Mouse (Mus musculus) stomach, embryonic 16.5 days (tissue): ENCODE measurements around the gene Gsta1. TPM values are rescaled to one million over a fixed set of nuclear protein-coding genes. Genes with fewer than 3 reads are reported as not detected.
A peak's percentile ranks its signal among the peaks of the same experiment; 100 is the strongest.
"Not testable (repeated sequence)": the region's sequence is repeated elsewhere in the genome, so short reads cannot be mapped to it uniquely, and the experiment has no call there.

Source experiments
- ATAC-seq: fragments of 200-750 bp; cut with Nextera tagmentation; 2 replicates; pipeline ENCODE4 v1.8.0; 2017; ENCODE audit warnings: moderate number of reproducible peaks, moderate TSS enrichment; ENCODE audit not compliant: insufficient read depth, low FRiP score
- H3K27ac ChIP-seq: fragments of 300-500 bp; sonication (generic); 2 replicates; pipeline ENCODE4 v1.5.1; 2014; ENCODE audit warnings: low read length
- H3K27me3 ChIP-seq: fragments of 300-500 bp; sonication (generic); 2 replicates; pipeline ENCODE4 v1.6.1; 2014; ENCODE audit warnings: low read length, control low read depth, mixed read lengths; ENCODE audit not compliant: control insufficient read depth, insufficient read depth
- H3K36me3 ChIP-seq: fragments of 300-500 bp; sonication (generic); 2 replicates; pipeline ENCODE4 v1.6.1; 2014; ENCODE audit warnings: low read length; ENCODE audit not compliant: control insufficient read depth, insufficient read depth
- H3K4me1 ChIP-seq: fragments of 300-500 bp; sonication (generic); 2 replicates; pipeline ENCODE4 v1.6.1; 2014; ENCODE audit warnings: low read length, control low read depth, mixed read lengths; ENCODE audit not compliant: control insufficient read depth, insufficient read depth
- H3K4me2 ChIP-seq: fragments of 300-500 bp; sonication (generic); 2 replicates; pipeline ENCODE4 v1.6.1; 2014; ENCODE audit warnings: low read depth, low read length, mixed read lengths
- H3K4me3 ChIP-seq: fragments of 300-500 bp; sonication (generic); replicated peaks from 2 replicates; pipeline ENCODE4 v1.5.1; 2014; ENCODE audit warnings: mild to moderate bottlenecking, low read length
- H3K9ac ChIP-seq: fragments of 300-500 bp; sonication (generic); 2 replicates; pipeline ENCODE4 v1.6.1; 2014; ENCODE audit warnings: low read length
- H3K9me3 ChIP-seq: fragments of 300-500 bp; sonication (generic); replicated peaks from 2 replicates; pipeline ENCODE4 v1.6.1; 2016; ENCODE audit warnings: low read length, control low read depth; ENCODE audit not compliant: control insufficient read depth
- WGBS: fragments of 180-500 bp; shearing (Covaris S2); extraction: QIAGEN DNeasy Blood & Tissue Kit; methylation state at CpG from one replicate; pipeline ENCODE4 v1.1.7; 2014; 5-methylcytosine and 5-hydroxymethylcytosine counted together
- polyA plus RNA-seq: library from polyadenylated mRNA; unstranded; fragments of >200 nt; fragmentation: Nextera tagmentation; extraction: Ambion mirVana; gene quantifications from 2 replicates; pipeline ENCODE4 v1.2.1, GENCODE M21; 2015

Gene Gsta1
- 109 and 152 TPM in 2 replicates for polyA plus RNA-seq

DNA sequence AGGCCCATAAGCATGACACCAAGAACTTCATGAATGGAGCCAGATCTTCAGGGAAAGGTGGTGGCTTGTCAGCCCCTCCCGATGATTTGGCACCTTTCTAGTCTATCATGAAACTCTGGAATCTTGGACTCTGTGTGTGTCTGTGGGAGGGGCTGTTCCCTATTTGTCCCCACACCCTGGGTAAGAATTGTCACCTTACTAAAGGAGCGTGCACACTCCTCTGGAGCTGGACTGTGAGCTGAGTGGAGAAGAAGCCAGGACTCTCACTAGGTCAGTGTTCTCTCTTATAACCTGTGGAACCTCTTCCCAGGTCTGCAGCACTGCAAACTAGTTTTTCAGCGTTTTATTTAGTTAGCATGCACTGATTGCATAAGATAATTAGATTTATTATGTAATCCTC lies at the start of gene Gsta1:
TSS of gene Gsta1 (plus strand) at position 196 of the 400 bp plus-strand sequence.
- WGBS = 66% methylated on average over 1 of the region's 3 CpGs
- peak within 1 kb of the TSS; percentile 67 for H3K27ac ChIP-seq
- not testable (repeated sequence) for H3K4me2 ChIP-seq, H3K4me1 ChIP-seq, H3K36me3 ChIP-seq, H3K9ac ChIP-seq, H3K4me3 ChIP-seq, H3K9me3 ChIP-seq, H3K27me3 ChIP-seq
- 0 out of 2 replicates have a peak, but pooled peaks have one; percentile 49 for ATAC-seq

DNA sequence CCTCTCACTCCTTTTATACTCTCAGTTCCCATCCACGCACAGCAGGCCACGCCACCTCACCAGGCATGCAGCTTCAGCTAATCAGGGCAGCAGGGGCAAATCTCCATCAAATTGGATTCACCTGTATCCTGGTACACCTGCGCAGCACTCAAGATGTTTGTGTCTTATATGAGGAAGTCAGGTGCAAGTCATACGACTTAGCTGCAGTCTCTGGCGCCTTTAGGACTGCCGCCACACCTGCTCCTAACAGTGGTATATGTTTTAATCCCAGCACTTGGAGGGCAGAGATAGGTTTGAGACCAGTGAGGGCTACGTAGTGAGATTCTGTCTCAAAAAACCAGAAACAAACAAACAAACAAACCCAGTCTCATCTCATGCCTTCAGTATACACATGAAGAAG lies 48.0 kb upstream of the Gsta1 start, which contains the start of gene Gsta4:
TSS of gene Gsta4 (plus strand) at position 301 of the 400 bp plus-strand sequence.
- H3K4me2 ChIP-seq, H3K9me3 ChIP-seq, H3K27me3 ChIP-seq, H3K9ac ChIP-seq, H3K27ac ChIP-seq, H3K4me1 ChIP-seq, H3K36me3 ChIP-seq, H3K4me3 ChIP-seq, ATAC-seq: not testable (repeated sequence)
- over 99% methylated on average over 4 of the region's 7 CpGs for WGBS

GRCm38 (mm10) chr9:78185686-78186085 lies 44.8 kb upstream of the Gsta1 start:
- WGBS = 79% methylated on average over 9 of the region's 9 CpGs
- H3K4me2 ChIP-seq = no peak overlapping the region
- no peaks in the 10 kb centered on the region for H3K27me3 ChIP-seq
- no peaks in the 10 kb centered on the region for H3K9me3 ChIP-seq
- no peak overlapping the region for H3K27ac ChIP-seq
- no peak overlapping the region for H3K9ac ChIP-seq
- H3K36me3 ChIP-seq = no peaks in the 10 kb centered on the region
- H3K4me3 ChIP-seq = no peak overlapping the region
- H3K4me1 ChIP-seq = peaks cover 2% of the 10 kb centered on the region; the same call in 1 of the 2 replicates
- no peak for ATAC-seq

DNA sequence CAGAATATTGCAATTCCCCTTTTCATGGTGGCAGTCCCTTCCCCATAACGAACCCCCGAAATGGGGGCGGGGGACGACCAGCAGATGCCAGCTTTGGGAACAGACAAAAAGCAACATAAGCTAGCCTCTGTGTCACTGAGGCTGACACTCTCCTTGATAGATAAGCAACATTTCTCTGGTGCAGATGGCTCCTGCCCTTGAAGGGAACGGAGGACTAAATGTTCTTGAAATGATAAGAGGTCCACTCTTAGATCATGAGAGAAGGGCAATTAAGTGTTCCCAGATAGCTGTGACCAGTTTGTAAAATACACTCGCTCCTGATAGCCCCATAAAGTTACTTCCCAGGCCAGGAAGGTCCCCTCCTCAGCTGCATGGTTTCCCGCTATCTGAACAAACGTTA lies 41.5 kb upstream of the Gsta1 start:
- Histone ChIP-seq H3K36me3 (no peaks in the 10 kb centered on the region), H3K9me3 (no peaks in the 10 kb centered on the region), H3K9ac (no peak overlapping the region), H3K4me2 (no peak overlapping the region), H3K27me3 (no peaks in the 10 kb centered on the region), H3K4me1 (peaks cover 2% of the 10 kb centered on the region; the same call in 1 of the 2 replicates), H3K27ac (no peak overlapping the region), H3K4me3 (no peak overlapping the region)
- ATAC-seq = no peak
- 79% methylated on average over 8 of the region's 8 CpGs for WGBS

GRCm38 (mm10) chr9:78190651-78191634 lies 39.5 kb upstream of the Gsta1 start:
- no peaks in the 10 kb centered on the region for H3K27me3 ChIP-seq
- H3K4me2 ChIP-seq = peak overlapping the region; percentile 55
- no peak for ATAC-seq
- H3K27ac ChIP-seq = peak overlapping the region; percentile 16; the same call in 1 of the 2 replicates
- peaks cover 2% of the 10 kb centered on the region; the same call in 1 of the 2 replicates for H3K4me1 ChIP-seq
- no peaks in the 10 kb centered on the region for H3K36me3 ChIP-seq
- WGBS = 4% methylated on average over 19 of the region's 19 CpGs
- no peaks in the 10 kb centered on the region for H3K9me3 ChIP-seq
- H3K9ac ChIP-seq = peak overlapping the region; percentile 19; the same call in 1 of the 2 replicates
- H3K4me3 ChIP-seq = peak overlapping the region; percentile 52

- Histone ChIP-seq H3K27me3 (no peaks in the 10 kb centered on the region), H3K9ac (peak overlapping the region; percentile 74), H3K36me3 (no peaks in the 10 kb centered on the region), H3K4me1 (peaks cover 2% of the 10 kb centered on the region; the same call in 1 of the 2 replicates), H3K4me3 (peak overlapping the region; percentile 52), H3K4me2 (peak overlapping the region; percentile 55), H3K9me3 (no peaks in the 10 kb centered on the region), H3K27ac (peak overlapping the region; percentile 84)
- ATAC-seq = peak; percentile 69; the same call in 1 of the 2 replicates
- WGBS = 1% methylated on average over 18 of the region's 18 CpGs
These were observed 38.7 kb upstream of the Gsta1 start for GRCm38 (mm10) chr9:78191736-78192135.

DNA sequence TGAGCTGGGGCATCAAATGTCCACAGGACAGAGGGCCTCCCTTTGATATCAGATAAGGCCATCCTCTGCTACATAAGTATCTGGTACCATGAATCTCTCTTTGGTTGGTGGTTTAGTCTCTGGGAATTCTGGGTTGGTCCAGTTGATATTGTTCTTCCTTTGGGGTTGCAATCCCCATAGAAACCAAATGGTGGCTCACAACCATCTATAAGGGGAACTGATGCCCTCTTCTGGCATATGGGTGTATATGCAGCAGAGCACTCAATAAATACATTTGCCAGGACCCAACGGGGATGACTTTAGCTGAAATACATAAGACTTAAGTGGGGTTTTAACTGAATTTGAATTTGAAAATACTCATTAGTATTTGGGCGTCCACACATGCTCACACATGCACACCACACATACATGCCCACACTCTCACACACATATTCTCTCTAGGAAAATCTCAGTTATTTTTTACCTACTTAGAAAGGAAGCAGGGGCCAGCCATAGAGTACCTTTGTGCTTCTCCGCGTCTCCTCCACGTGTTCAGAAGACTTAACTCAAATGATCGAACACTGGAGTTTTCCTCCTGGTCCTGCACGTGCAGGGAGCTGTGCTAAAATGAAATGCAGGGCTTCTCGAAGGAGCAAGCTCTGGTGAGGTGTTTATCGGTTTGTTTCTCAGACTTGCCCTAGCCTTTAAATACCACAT lies 36.4 kb upstream of the Gsta1 start:
- H3K36me3 ChIP-seq = peaks cover 3% of the 10 kb centered on the region; the same call in 1 of the 2 replicates
- peak overlapping the region; percentile 52 for H3K4me3 ChIP-seq
- WGBS = 33% methylated on average over 9 of the region's 9 CpGs
- peak overlapping the region; percentile 60 for H3K9ac ChIP-seq
- peak; percentile 22; the same call in 1 of the 2 replicates for ATAC-seq
- no peaks in the 10 kb centered on the region for H3K9me3 ChIP-seq
- H3K4me2 ChIP-seq = peak overlapping the region; percentile 50
- no peaks in the 10 kb centered on the region for H3K27me3 ChIP-seq
- peaks cover 2% of the 10 kb centered on the region; the same call in 1 of the 2 replicates for H3K4me1 ChIP-seq
- H3K27ac ChIP-seq = peak overlapping the region; percentile 84

DNA sequence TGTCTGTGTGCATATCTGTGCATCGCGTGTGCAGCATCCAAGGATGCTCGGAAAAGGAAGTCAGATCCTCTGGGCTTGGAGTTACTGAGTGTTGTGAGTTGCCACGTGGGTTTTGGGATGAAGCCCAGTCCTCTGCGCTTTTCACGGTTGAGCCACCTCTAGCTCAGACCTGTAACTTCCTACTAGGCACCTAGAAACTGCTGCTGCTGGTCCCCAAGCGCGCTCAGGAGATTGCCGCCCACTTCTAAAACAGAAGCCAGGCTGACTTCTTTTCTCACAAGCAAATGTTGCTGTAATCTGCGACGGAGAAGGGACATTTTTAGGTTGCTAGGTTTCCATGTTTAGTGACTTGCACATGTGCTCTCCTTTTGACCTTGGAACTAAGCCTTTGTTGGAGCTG lies 35.4 kb upstream of the Gsta1 start:
- Histone ChIP-seq H3K9me3 (no peaks in the 10 kb centered on the region), H3K36me3 (peaks cover 3% of the 10 kb centered on the region; the same call in 1 of the 2 replicates), H3K27ac (peak overlapping the region; percentile 61), H3K4me3 (peak overlapping the region; percentile 52), H3K9ac (peak overlapping the region; percentile 66), H3K27me3 (no peaks in the 10 kb centered on the region), H3K4me2 (peak overlapping the region; percentile 50), H3K4me1 (no peaks in the 10 kb centered on the region)
- no peak for ATAC-seq
- 64% methylated on average over 11 of the region's 11 CpGs for WGBS
